In genomic region chr12:105705799-105706487, GRCm38 (mm10) we compare ENCODE assay signal across 8 mouse cellular contexts. TPM values are rescaled to one million over a fixed set of nuclear protein-coding genes. Genes with fewer than 3 reads are reported as not detected.
DNase-seq lines count a peak whose midpoint lies in the region; ATAC-seq lines count a peak whose summit lies in the region.

Gene Ak7, plus strand, starts transcription at chr12:105705976.

- H3K4me1 ChIP-seq in embryonic facial prominence, embryonic 10.5 days: peaks cover 14% of the 10 kb centered on the region
- peaks cover 19% of the 10 kb centered on the region for H3K4me1 ChIP-seq in heart, embryonic 12.5 days (replicated peaks)
- H3K4me1 ChIP-seq in kidney, embryonic 14.5 days (ENCODE audit: control insufficient read depth, insufficient read depth, low read length): 0 out of 2 replicates have a peak, but pooled peaks cover 5% of the 10 kb centered on the region

- WGBS in embryonic facial prominence, embryonic 10.5 days: 10% methylated on average over 22 of the region's 22 CpGs
- WGBS in heart, embryonic 12.5 days: 11% methylated on average over 22 of the region's 22 CpGs
- 12% methylated on average over 22 of the region's 22 CpGs for WGBS in kidney, embryonic 14.5 days

- H3K9ac ChIP-seq in heart, embryonic 12.5 days: no peak within 1 kb of the TSS; the same call in 1 of the 2 replicates
- no peak within 1 kb of the TSS for H3K9ac ChIP-seq in kidney, embryonic 14.5 days (ENCODE audit: low read depth, low read length)

- no peaks in the 10 kb centered on the region for H3K9me3 ChIP-seq in embryonic facial prominence, embryonic 10.5 days
- no peaks in the 10 kb centered on the region for H3K9me3 ChIP-seq in heart, embryonic 12.5 days (replicated peaks)
- H3K9me3 ChIP-seq in kidney, embryonic 14.5 days (ENCODE audit: control insufficient read depth, low read length): no peaks in the 10 kb centered on the region

- peak within 1 kb of the TSS; percentile 59 for H3K4me2 ChIP-seq in heart, embryonic 12.5 days
- peak within 1 kb of the TSS; percentile 40 for H3K4me2 ChIP-seq in kidney, embryonic 14.5 days (replicated peaks; ENCODE audit: low read depth, low read length)

- H3K27ac ChIP-seq in embryonic facial prominence, embryonic 10.5 days (replicated peaks): no peak within 1 kb of the TSS
- no peak within 1 kb of the TSS for H3K27ac ChIP-seq in heart, embryonic 12.5 days (ENCODE audit: poor library complexity, severe bottlenecking)
- no peak within 1 kb of the TSS for H3K27ac ChIP-seq in kidney, embryonic 14.5 days (ENCODE audit: low read depth, low read length)

- peaks cover 15% of the 10 kb centered on the region for H3K36me3 ChIP-seq in embryonic facial prominence, embryonic 10.5 days (replicated peaks)
- peaks cover 9% of the 10 kb centered on the region for H3K36me3 ChIP-seq in heart, embryonic 12.5 days
- peaks cover 4% of the 10 kb centered on the region; the same call in 1 of the 2 replicates for H3K36me3 ChIP-seq in kidney, embryonic 14.5 days (ENCODE audit: control insufficient read depth, insufficient read depth, low read length)

- peak within 1 kb of the TSS; percentile 34 for H3K4me3 ChIP-seq in embryonic facial prominence, embryonic 10.5 days
- no peak within 1 kb of the TSS for H3K4me3 ChIP-seq in heart, embryonic 12.5 days
- H3K4me3 ChIP-seq in kidney, embryonic 14.5 days (ENCODE audit: low read length): peak within 1 kb of the TSS; percentile 7; the same call in 1 of the 2 replicates

- peak; percentile 98 for ATAC-seq in heart, embryonic 12.5 days (ENCODE audit: insufficient number of reproducible peaks, low FRiP score)
- peak; percentile 99 for ATAC-seq in kidney, embryonic 14.5 days (ENCODE audit: low FRiP score, low TSS enrichment)
- no peak for ATAC-seq in inflammation-experienced regulatory T-cells, adult 6 months

- no peaks in the 10 kb centered on the region for H3K27me3 ChIP-seq in embryonic facial prominence, embryonic 10.5 days (replicated peaks; ENCODE audit: low read depth, poor library complexity, severe bottlenecking)
- 0 out of 2 replicates have a peak, but pooled peaks cover 6% of the 10 kb centered on the region for H3K27me3 ChIP-seq in heart, embryonic 12.5 days (replicated peaks)
- no peaks in the 10 kb centered on the region for H3K27me3 ChIP-seq in kidney, embryonic 14.5 days (ENCODE audit: control insufficient read depth, insufficient read depth, low read length)

- peak; percentile 8 for DNase-seq in right cerebral cortex, adult 18-20 months
- DNase-seq in right cerebral cortex, postnatal 25 days: no peak
- DNase-seq in embryonic facial prominence, embryonic 10.5 days (ENCODE audit: low spot score): peak; percentile 89
- DNase-seq in lung, postnatal 10 days: peak; percentile 89
- DNase-seq in spleen, adult 12 weeks (ENCODE audit: low spot score): peak; percentile 78

RNA-seq across cellular contexts. Expression of gene Ak7, which starts in this region (rescaled TPM):
- polyA plus RNA-seq in embryonic facial prominence, embryonic 10.5 days (2016; fragmentation: Nextera tagmentation; extraction: Ambion mirVana): 0.15 and 0.26 TPM in 2 replicates
- polyA plus RNA-seq in heart, embryonic 12.5 days (2016; fragmentation: Nextera tagmentation; extraction: Ambion mirVana): 0.33 and 0.45 TPM in 2 replicates
- 0.11 TPM in 1 of 2 replicates, not detected in the other for polyA plus RNA-seq in kidney, embryonic 14.5 days (2014; fragmentation: Nextera tagmentation; extraction: Ambion mirVana)
- under 1 TPM; 0.28 to 0.38 (median 0.36) TPM for polyA plus RNA-seq in inflammation-experienced regulatory T-cells, adult 6 months (2017; shearing (Covaris generic))

Comparison
In these comparisons a context has a peak if more than half of its experiments do, and no peak if none do; other contexts are left out.
1. Peak in DNase-seq and H3K4me3 ChIP-seq in embryonic facial prominence, embryonic 10.5 days; RNA of the gene not detected or under 1 TPM.
2. Peak in ATAC-seq and H3K4me2 ChIP-seq in heart, embryonic 12.5 days; RNA of the gene not detected or under 1 TPM.
3. Peak in ATAC-seq, H3K4me3 ChIP-seq and H3K4me2 ChIP-seq in kidney, embryonic 14.5 days; RNA of the gene not detected or under 1 TPM.